Mouse (Mus musculus) heart, embryonic 15.5 days (tissue): Measurements from ENCODE around the gene Clasp2. TPM values are rescaled to one million over a fixed set of nuclear protein-coding genes. Genes with fewer than 3 reads are reported as not detected.
A peak's percentile ranks its signal among the peaks of the same experiment; 100 is the strongest.

Source experiments
- ATAC-seq: fragments of 200-750 bp; cut with Nextera tagmentation; replicated peaks from 2 replicates; pipeline ENCODE4 v1.8.0; 2017; ENCODE audit warnings: low read depth, moderate TSS enrichment; ENCODE audit not compliant: insufficient number of reproducible peaks, insufficient read depth, low FRiP score
- H3K27ac ChIP-seq: fragments of 300-500 bp; sonication (generic); 2 replicates; pipeline ENCODE4 v1.5.1; 2015; ENCODE audit warnings: mild to moderate bottlenecking, inconsistent platforms
- H3K27me3 ChIP-seq: fragments of 300-500 bp; sonication (generic); 2 replicates; pipeline ENCODE4 v1.6.1; 2015; ENCODE audit warnings: inconsistent platforms
- H3K36me3 ChIP-seq: fragments of 300-500 bp; sonication (generic); 2 replicates; pipeline ENCODE4 v1.6.1; 2015; ENCODE audit warnings: mild to moderate bottlenecking, inconsistent platforms
- H3K4me1 ChIP-seq: fragments of 300-500 bp; sonication (generic); replicated peaks from 2 replicates; pipeline ENCODE4 v1.6.1; 2015; ENCODE audit warnings: inconsistent platforms
- H3K4me2 ChIP-seq: fragments of 300-500 bp; sonication (generic); 2 replicates; pipeline ENCODE4 v1.6.1; 2015; ENCODE audit warnings: inconsistent platforms, mild to moderate bottlenecking, moderate library complexity
- H3K4me3 ChIP-seq: fragments of 300-500 bp; sonication (generic); 2 replicates; pipeline ENCODE4 v1.5.1; 2015; ENCODE audit warnings: mild to moderate bottlenecking, inconsistent platforms
- H3K9ac ChIP-seq: fragments of 300-500 bp; sonication (generic); 2 replicates; pipeline ENCODE4 v1.6.1; 2015; ENCODE audit warnings: mild to moderate bottlenecking, inconsistent platforms
- H3K9me3 ChIP-seq: fragments of 300-500 bp; sonication (generic); replicated peaks from 2 replicates; pipeline ENCODE4 v1.6.1; 2016; ENCODE audit warnings: inconsistent platforms
- WGBS: fragments of 180-500 bp; shearing (Covaris S2); methylation state at CpG from one replicate; pipeline ENCODE4 v1.1.7; 2015; ENCODE audit warnings: mixed read lengths; 5-methylcytosine and 5-hydroxymethylcytosine counted together
- polyA plus RNA-seq: library from polyadenylated mRNA; unstranded; fragments of >200 nt; fragmentation: Nextera tagmentation; extraction: Ambion mirVana; gene quantifications from 2 replicates; pipeline ENCODE4 v1.2.1, GENCODE M21; 2015

Clasp2 gene
- polyA plus RNA-seq, 1 experiment from 2014 or later: 20.8 TPM

DNA sequence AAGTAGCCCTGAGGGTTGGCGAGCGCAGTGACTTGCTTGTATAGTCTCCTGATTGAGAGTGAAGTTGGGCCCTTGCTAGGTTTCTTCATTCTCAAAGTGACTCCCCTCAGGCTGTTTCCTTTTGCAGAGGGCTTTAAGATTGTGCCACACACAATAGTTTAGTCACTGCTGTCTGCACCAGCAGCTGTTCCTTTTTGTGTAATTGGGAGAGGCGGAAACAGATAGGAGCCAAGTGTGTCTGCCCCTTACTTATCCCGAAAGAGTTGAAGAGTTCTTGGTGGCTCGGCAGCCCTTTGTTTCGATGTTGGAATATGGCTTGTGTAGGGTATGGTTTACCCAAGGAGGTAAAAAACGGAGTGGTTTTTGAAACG lies 190.8 kb downstream of the Clasp2 start:
- Histone ChIP-seq H3K4me1 (peaks cover 26% of the 10 kb centered on the region), H3K27me3 (no peaks in the 10 kb centered on the region), H3K9ac (peak overlapping the region; percentile 86), H3K4me3 (peak overlapping the region; percentile 83), H3K27ac (peak overlapping the region; percentile 88), H3K9me3 (no peaks in the 10 kb centered on the region), H3K36me3 (no peaks in the 10 kb centered on the region), H3K4me2 (peak overlapping the region; percentile 79)
- WGBS: 1% methylated on average over 8 of the region's 8 CpGs
- ATAC-seq: no peak

DNA sequence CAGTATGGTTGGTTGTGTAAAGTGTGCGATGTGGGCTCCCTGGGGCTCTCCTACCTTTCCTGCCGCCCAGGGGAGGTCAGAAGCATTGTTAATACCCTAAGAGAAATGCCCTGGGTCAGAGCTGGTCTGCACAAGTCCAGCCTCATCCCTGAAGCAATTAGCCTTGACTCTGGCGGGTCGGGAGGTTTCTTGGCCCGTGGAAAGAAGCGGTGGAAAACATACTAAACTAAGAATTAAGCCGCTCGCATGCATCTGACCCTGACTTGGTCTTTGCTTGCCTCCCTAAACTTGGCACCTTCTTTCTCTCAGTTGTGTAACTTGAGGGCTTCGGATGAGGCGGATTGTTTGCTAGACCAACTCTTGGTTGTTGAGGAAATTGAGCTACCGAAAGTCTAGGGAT lies 191.2 kb downstream of the Clasp2 start:
- Histone ChIP-seq H3K27ac (peak overlapping the region; percentile 88), H3K9ac (peak overlapping the region; percentile 86), H3K27me3 (no peaks in the 10 kb centered on the region), H3K4me3 (peak overlapping the region; percentile 83), H3K4me1 (peaks cover 26% of the 10 kb centered on the region), H3K9me3 (no peaks in the 10 kb centered on the region), H3K36me3 (no peaks in the 10 kb centered on the region), H3K4me2 (peak overlapping the region; percentile 79)
- 16% methylated on average over 11 of the region's 11 CpGs for WGBS
- no peak for ATAC-seq

DNA sequence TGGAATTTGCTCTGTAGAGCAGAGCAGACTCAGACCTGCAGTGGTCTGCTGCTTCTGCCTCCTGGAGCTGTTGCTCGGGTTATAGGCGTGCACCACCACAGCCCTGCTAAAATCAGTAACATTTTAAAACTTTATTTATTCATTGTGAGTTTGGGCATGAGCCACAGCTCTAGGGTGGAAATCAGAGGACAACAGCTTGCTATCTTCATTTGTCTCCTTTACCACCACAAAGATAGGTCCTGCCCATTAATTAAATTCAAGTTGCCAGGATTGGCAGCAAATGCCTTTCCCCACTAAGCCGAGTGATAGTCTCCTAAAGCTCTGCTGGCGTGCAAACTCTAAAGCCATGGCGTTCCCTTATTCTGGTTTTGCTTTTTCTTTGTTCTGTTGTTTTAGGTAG lies 194.4 kb downstream of the Clasp2 start:
- no peak overlapping the region for H3K4me3 ChIP-seq
- no peaks in the 10 kb centered on the region for H3K27me3 ChIP-seq
- 55% methylated on average over 5 of the region's 5 CpGs for WGBS
- no peaks in the 10 kb centered on the region for H3K9me3 ChIP-seq
- peaks cover 28% of the 10 kb centered on the region for H3K4me1 ChIP-seq
- ATAC-seq: no peak
- no peak overlapping the region for H3K4me2 ChIP-seq
- H3K36me3 ChIP-seq: no peaks in the 10 kb centered on the region
- no peak overlapping the region for H3K27ac ChIP-seq
- H3K9ac ChIP-seq: no peak overlapping the region

DNA sequence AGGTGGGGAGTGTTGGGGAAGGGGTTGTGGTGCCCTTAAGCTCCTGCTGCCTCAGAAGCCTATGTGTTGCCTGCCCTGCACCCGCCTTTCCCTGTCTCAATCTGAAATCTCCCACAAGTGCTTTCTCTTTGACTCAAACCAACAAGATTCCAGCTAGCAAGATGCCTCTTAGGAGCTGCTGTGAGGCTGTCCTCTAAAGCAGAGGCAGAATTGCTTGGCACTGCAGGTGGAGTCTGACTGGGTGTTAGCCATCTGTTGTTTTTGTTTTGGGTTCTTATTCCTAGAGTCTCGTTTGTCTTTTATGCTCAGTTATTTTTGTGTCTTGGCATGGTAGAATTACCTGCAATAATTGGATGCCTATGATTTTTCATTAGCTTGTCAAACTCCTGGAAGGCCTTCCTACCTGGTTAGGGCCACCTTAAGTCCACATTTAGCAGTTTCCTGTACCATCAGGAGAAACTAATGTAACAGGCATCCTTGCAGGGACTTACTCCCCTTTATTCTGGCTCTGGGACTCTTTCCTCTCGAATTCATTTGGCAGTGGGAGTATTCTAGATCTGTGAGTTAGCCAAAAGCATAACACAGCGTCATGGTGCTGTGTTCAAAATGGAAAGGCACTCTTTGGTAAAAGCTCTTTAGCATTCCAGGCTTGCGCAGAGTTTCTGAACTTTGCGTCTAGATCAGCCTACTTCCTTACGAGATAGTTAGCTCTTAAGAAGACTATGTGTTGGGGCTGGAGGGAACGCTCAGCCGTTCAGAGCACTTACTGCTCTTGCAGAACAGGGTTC lies 198.0 kb downstream of the Clasp2 start:
- Histone ChIP-seq H3K36me3 (no peaks in the 10 kb centered on the region), H3K27me3 (no peaks in the 10 kb centered on the region), H3K4me3 (no peak overlapping the region), H3K9ac (no peak overlapping the region), H3K4me2 (no peak overlapping the region), H3K4me1 (peaks cover 18% of the 10 kb centered on the region), H3K9me3 (no peaks in the 10 kb centered on the region), H3K27ac (no peak overlapping the region)
- ATAC-seq: no peak
- WGBS: 77% methylated on average over 9 of the region's 9 CpGs

DNA sequence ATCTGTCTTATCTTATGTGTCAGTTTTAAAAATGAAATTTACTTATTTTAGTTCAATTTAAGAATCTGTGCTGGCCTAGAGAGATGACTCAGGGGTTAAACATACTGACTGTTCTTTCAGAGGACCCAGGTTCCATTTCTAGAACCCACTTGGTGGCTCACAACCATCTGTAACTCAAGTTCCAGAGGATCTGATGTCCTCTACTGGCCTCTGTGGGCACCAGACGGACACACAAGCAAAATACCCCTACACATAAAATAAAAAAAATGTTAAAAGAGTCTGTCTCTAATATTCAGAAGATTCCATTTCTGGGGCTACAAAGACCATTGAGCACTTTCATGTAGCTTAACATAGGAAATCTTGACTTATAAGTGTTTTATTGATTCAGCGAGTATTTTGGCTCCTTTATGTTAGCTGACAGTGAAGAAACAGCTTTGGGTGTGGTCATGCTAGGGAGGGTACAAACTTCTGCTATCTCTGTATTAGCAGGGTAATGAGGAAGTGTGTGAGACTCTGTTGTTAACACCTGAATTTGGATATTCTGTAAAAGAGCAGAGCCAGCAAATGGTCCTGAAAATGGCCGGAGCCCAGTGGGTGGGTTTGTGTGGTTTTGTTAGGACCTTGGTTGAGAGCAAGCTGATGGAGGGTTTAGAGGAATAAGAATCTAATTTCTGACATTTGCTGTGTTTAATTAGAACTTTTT lies 200.0 kb downstream of the Clasp2 start:
- peaks cover 15% of the 10 kb centered on the region for H3K36me3 ChIP-seq
- H3K4me1 ChIP-seq: peaks cover 9% of the 10 kb centered on the region
- ATAC-seq: no peak
- no peak overlapping the region for H3K9ac ChIP-seq
- H3K9me3 ChIP-seq: no peaks in the 10 kb centered on the region
- H3K27ac ChIP-seq: no peak overlapping the region
- no peaks in the 10 kb centered on the region for H3K27me3 ChIP-seq
- no peak overlapping the region for H3K4me3 ChIP-seq
- 88% methylated on average over 3 of the region's 3 CpGs for WGBS
- no peak overlapping the region for H3K4me2 ChIP-seq

DNA sequence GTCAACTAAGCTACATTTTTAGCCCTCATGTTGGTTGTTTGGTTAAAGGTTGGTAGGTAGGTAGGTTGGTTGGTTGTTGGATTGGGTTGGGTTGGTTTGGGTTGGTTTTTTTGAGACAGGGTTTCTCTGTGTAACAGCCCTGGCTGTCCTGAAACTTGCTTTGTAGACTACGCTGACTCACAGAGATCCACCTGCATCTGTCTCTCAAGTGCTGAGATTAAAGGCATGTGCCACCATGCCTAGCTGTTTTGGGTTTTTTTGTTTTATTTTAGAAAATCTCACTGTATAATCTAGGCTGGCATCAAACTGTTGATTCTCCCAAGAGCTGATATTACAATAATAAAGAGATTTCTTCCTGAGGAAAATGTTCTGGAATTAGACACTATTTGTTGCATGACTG lies 202.1 kb downstream of the Clasp2 start:
- 94% methylated on average over 1 of the region's 1 CpGs for WGBS
- ATAC-seq: no peak

DNA sequence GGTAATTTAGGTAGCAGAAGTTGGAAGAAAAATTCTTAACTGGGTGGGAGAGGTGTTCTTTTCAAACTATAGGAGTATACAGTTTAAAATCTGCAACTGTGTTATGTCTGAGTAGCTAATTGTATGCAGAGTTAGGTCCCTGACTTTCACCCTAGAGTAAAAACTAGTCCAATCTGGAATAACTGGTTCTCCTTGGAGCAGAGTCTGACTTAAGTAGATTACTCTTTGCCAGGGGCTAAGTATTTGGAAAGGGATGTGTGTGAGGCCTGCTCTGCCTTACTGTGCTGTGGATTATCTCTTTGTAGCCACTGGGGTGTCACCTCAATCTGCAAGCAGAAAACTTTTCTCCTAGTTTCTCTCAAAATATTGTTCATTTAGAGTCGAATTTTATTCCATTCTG lies 205.9 kb downstream of the Clasp2 start:
- peaks cover 5% of the 10 kb centered on the region; the same call in 1 of the 2 replicates for H3K4me1 ChIP-seq
- H3K4me3 ChIP-seq: no peak overlapping the region
- H3K9ac ChIP-seq: no peak overlapping the region
- ATAC-seq: no peak
- H3K36me3 ChIP-seq: peaks cover 34% of the 10 kb centered on the region
- no peaks in the 10 kb centered on the region for H3K9me3 ChIP-seq
- 90% methylated on average over 1 of the region's 1 CpGs for WGBS
- no peak overlapping the region for H3K4me2 ChIP-seq
- H3K27ac ChIP-seq: no peak overlapping the region
- no peaks in the 10 kb centered on the region for H3K27me3 ChIP-seq

More for the DNA sequence above, 202.1 kb downstream of the Clasp2 start:
- H3K4me1 ChIP-seq: peaks cover 7% of the 10 kb centered on the region
- H3K27ac ChIP-seq: no peak overlapping the region
- no peaks in the 10 kb centered on the region for H3K27me3 ChIP-seq
- H3K4me2 ChIP-seq: no peak overlapping the region
- no peak overlapping the region for H3K4me3 ChIP-seq
- H3K36me3 ChIP-seq: peaks cover 26% of the 10 kb centered on the region
- H3K9me3 ChIP-seq: no peaks in the 10 kb centered on the region
- no peak overlapping the region for H3K9ac ChIP-seq

DNA sequence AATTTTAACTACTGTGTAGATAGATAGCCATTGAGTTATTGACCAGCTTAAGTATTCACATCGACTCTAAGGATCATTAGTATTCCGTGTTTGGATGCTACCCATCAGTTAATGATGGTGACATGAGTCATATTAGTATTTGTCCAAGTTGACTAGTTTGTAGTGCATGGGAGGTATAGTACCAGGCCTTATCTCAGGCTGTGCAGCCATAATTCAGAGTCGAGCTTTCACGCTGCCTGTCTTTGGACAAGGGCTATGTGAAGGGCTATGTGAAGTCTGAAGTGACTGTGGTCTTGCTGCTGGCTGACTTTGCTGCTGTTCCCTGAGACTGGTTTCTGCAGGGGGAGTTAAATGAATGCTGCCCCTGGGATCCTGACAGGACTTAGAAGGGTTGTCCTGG lies 216.5 kb downstream of the Clasp2 start:
- no peaks in the 10 kb centered on the region for H3K4me1 ChIP-seq
- H3K27ac ChIP-seq: no peak overlapping the region
- H3K9ac ChIP-seq: no peak overlapping the region
- peaks cover 44% of the 10 kb centered on the region for H3K36me3 ChIP-seq
- 91% methylated on average over 4 of the region's 4 CpGs for WGBS
- no peak overlapping the region for H3K4me2 ChIP-seq
- no peaks in the 10 kb centered on the region for H3K9me3 ChIP-seq
- no peaks in the 10 kb centered on the region for H3K27me3 ChIP-seq
- ATAC-seq: no peak
- no peak overlapping the region for H3K4me3 ChIP-seq

DNA sequence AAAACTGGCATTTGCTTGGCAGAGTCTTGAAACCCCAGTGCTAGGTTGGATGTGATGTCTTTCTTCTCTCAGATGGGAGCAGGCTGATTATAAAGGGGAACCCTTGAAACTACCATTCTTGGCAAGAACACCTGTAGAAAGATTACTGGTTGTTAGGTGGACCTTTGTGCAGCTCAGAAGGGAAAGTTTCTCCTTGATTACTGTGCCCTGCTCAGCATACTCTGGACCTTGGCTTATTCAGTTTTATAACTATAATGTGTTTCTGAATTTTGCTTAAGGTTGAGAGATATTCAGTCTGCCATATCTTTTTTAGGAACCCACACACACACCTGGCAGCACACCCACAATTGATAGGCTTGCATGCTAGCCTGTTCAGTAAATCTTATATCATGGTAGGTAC lies 222.4 kb downstream of the Clasp2 start:
- Histone ChIP-seq H3K27me3 (no peaks in the 10 kb centered on the region), H3K4me3 (no peak overlapping the region), H3K27ac (no peak overlapping the region), H3K9ac (no peak overlapping the region), H3K4me1 (no peaks in the 10 kb centered on the region), H3K4me2 (no peak overlapping the region), H3K36me3 (peaks cover 72% of the 10 kb centered on the region), H3K9me3 (no peaks in the 10 kb centered on the region)
- no peak for ATAC-seq

DNA sequence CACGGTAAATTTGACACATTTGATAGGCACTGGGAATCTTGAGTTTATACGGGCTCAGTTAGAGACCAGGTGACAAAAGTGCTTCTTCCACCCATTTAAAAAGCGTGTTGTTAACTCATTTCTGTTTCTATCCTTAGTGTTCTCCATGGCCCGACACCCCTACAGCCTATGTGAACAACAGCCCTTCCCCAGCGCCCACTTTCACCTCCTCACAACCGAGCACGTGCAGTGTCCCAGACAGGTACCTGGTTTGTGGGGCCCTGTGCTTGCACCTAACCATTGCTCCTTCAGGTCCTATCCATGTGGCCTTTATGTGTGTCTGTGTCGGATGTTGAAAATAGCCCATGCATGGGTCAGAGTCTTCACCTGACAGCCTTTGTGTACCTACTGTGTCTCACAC lies 223.1 kb downstream of the Clasp2 start:
- no peak overlapping the region for H3K27ac ChIP-seq
- H3K4me2 ChIP-seq: no peak overlapping the region
- H3K36me3 ChIP-seq: peaks cover 72% of the 10 kb centered on the region
- no peaks in the 10 kb centered on the region for H3K4me1 ChIP-seq
- H3K9ac ChIP-seq: no peak overlapping the region
- H3K27me3 ChIP-seq: no peaks in the 10 kb centered on the region
- ATAC-seq: no peak
- no peak overlapping the region for H3K4me3 ChIP-seq
- H3K9me3 ChIP-seq: no peaks in the 10 kb centered on the region
- 93% methylated on average over 8 of the region's 8 CpGs for WGBS

DNA sequence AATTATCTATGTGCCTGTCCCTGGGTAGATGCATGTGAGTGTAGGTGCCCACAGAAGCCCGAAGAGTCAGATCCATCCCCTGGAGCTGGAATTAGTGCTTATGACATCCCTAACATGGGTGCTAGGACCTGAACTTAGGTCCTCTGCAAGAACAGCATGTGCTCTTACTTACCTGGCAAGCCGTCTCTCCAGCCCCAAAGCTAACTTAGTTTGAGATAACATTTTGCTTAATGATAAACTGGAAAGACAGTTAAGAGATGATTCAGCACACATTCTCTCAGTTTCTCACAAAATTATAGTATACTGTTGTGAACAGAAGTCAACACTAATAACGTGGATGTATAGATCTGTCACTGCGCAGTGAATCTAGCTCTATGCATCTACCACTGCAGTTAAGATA lies 225.6 kb downstream of the Clasp2 start:
- H3K36me3 ChIP-seq: peaks cover 80% of the 10 kb centered on the region
- whole genome bisulfite sequencing: 88% methylated on average over 4 of the region's 4 CpGs
- no peak for ATAC-seq

DNA sequence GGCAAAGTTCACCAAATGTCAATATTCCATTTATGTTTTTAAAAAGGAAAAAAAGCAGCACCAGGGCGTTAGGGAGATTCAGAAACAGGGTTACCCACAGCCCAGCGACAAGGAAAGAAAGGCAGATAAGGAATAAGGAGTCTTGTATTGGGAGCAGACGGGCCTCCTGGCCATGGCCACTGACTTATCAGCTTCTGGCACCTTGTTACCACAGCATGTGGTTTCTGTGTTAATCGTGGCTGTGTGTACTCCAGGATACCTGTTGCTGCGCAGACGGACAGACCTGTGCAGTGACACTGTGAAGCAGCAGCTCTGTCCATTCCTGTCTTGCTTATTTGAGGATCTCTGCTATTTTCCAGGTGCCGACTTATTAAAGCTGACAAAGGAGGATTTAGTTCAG lies 227.7 kb downstream of the Clasp2 start:
- Histone ChIP-seq H3K4me1 (no peaks in the 10 kb centered on the region), H3K4me2 (no peak overlapping the region), H3K9me3 (no peaks in the 10 kb centered on the region), H3K4me3 (no peak overlapping the region), H3K9ac (no peak overlapping the region), H3K36me3 (peaks cover 79% of the 10 kb centered on the region), H3K27ac (no peak overlapping the region), H3K27me3 (no peaks in the 10 kb centered on the region)
- no peak for ATAC-seq
- 79% methylated on average over 7 of the region's 7 CpGs for WGBS

More for the DNA sequence above, 225.6 kb downstream of the Clasp2 start:
- Histone ChIP-seq H3K9ac (no peak overlapping the region), H3K27ac (no peak overlapping the region), H3K4me1 (no peaks in the 10 kb centered on the region), H3K4me3 (no peak overlapping the region), H3K9me3 (no peaks in the 10 kb centered on the region), H3K4me2 (no peak overlapping the region), H3K27me3 (no peaks in the 10 kb centered on the region)
